19 mouse cellular contexts compared by ENCODE assay signal in genomic region chr3:35403952-35404351, GRCm38 (mm10).
A peak's percentile ranks its signal among the peaks of the same experiment; 100 is the strongest.
DNase-seq lines count a peak whose midpoint lies in the region; ATAC-seq and TF ChIP-seq lines count a peak whose summit lies in the region.
"Had no signal": no experiment of that assay in that cellular context is flagged by ENCODE, and none has a peak within 500 bp of the region (broad histone marks: within the 10 kb centered on the region; RNA-seq: fewer than 3 reads in every experiment).

No protein-coding gene starts in this region.

- H3K9ac ChIP-seq in forebrain, embryonic 13.5 days = no peak overlapping the region
- no peak overlapping the region for H3K9ac ChIP-seq in hindbrain, embryonic 15.5 days
- no peak overlapping the region for H3K9ac ChIP-seq in intestine, embryonic 16.5 days (ENCODE audit: low read depth, low read length)
- H3K9ac ChIP-seq: kidney, embryonic 15.5 days; liver, embryonic 13.5 days; lung, embryonic 15.5 days; stomach, embryonic 15.5 days had no signal

- no peaks in the 10 kb centered on the region for H3K9me3 ChIP-seq in forebrain, embryonic 13.5 days (replicated peaks)
- H3K9me3 ChIP-seq in hindbrain, embryonic 15.5 days = no peaks in the 10 kb centered on the region
- H3K9me3 ChIP-seq in intestine, embryonic 16.5 days (ENCODE audit: control insufficient read depth, low read length) = no peaks in the 10 kb centered on the region
- H3K9me3 ChIP-seq: kidney, embryonic 15.5 days; liver, embryonic 13.5 days; lung, embryonic 15.5 days; stomach, embryonic 15.5 days had no signal

- TF ChIP-seq CTCF in brain, embryonic 14.5 days (IDR thresholded peaks at IDR 0.05; ENCODE audit: borderline replicate concordance, extremely low read depth, insufficient read depth, insufficient read length) = no peak

- no peaks in the 10 kb centered on the region for H3K27me3 ChIP-seq in forebrain, embryonic 13.5 days
- H3K27me3 ChIP-seq in hindbrain, embryonic 15.5 days = no peaks in the 10 kb centered on the region
- no peaks in the 10 kb centered on the region for H3K27me3 ChIP-seq in intestine, embryonic 16.5 days (replicated peaks; ENCODE audit: control insufficient read depth, insufficient read depth, low read length)
- H3K27me3 ChIP-seq: CH12.LX; kidney, embryonic 15.5 days; liver, embryonic 13.5 days; lung, embryonic 15.5 days; stomach, embryonic 15.5 days had no signal

- H3K4me3 ChIP-seq in forebrain, embryonic 13.5 days = no peak overlapping the region
- no peak overlapping the region for H3K4me3 ChIP-seq in hindbrain, embryonic 15.5 days
- no peak overlapping the region for H3K4me3 ChIP-seq in intestine, embryonic 16.5 days (ENCODE audit: low read length)
- H3K4me3 ChIP-seq: kidney, embryonic 15.5 days; left cerebral cortex, adult 2 months; liver, embryonic 13.5 days; lung, embryonic 15.5 days; stomach, embryonic 15.5 days had no signal

- no peak for TF ChIP-seq POLR2A in brain, embryonic 14.5 days (IDR thresholded peaks at IDR 0.05; ENCODE audit: borderline replicate concordance, extremely low read depth, insufficient read depth, insufficient read length, poor library complexity, severe bottlenecking)

- no peak overlapping the region for H3K4me2 ChIP-seq in forebrain, embryonic 13.5 days
- no peak overlapping the region for H3K4me2 ChIP-seq in hindbrain, embryonic 15.5 days
- H3K4me2 ChIP-seq in intestine, embryonic 16.5 days (ENCODE audit: low read depth, low read length) = no peak overlapping the region
- H3K4me2 ChIP-seq: kidney, embryonic 15.5 days; liver, embryonic 13.5 days; lung, embryonic 15.5 days; stomach, embryonic 15.5 days had no signal

- H3K36me3 ChIP-seq in forebrain, embryonic 13.5 days (ENCODE audit: poor library complexity, severe bottlenecking) = no peaks in the 10 kb centered on the region
- H3K36me3 ChIP-seq in hindbrain, embryonic 15.5 days = no peaks in the 10 kb centered on the region
- H3K36me3 ChIP-seq in intestine, embryonic 16.5 days (ENCODE audit: control insufficient read depth, insufficient read depth, low read length) = no peaks in the 10 kb centered on the region
- H3K36me3 ChIP-seq: kidney, embryonic 15.5 days; liver, embryonic 13.5 days; lung, embryonic 15.5 days; stomach, embryonic 15.5 days had no signal

- peak; percentile 41 for DNase-seq in heart, adult 11 months
- DNase-seq in heart, adult 8-10 months (ENCODE audit: low spot score) = no peak
- peak; percentile 59 for DNase-seq in brain, embryonic 14.5 days (ENCODE audit: low read depth)
- no peak for DNase-seq in frontal cortex, adult 2 months (ENCODE audit: extremely low spot score in 1 of 2, low spot score in 1 of 2)
- DNase-seq in urinary bladder, adult 18-20 months (ENCODE audit: low spot score in 2 of 2) = no peak
- DNase-seq: adrenal gland, adult 8-10 months; cerebellum, adult 11-12 months; cerebellum, postnatal 36 days; liver, embryonic 13.5 days; thymus, adult 2 months had no signal

- H3K4me1 ChIP-seq in forebrain, embryonic 13.5 days = peaks cover 43% of the 10 kb centered on the region
- H3K4me1 ChIP-seq in hindbrain, embryonic 15.5 days (replicated peaks) = peaks cover 17% of the 10 kb centered on the region
- H3K4me1 ChIP-seq in intestine, embryonic 16.5 days (ENCODE audit: control insufficient read depth, insufficient read depth, low read length) = no peaks in the 10 kb centered on the region
- H3K4me1 ChIP-seq: liver, embryonic 13.5 days had no signal

- peak overlapping the region; percentile 92 for H3K27ac ChIP-seq in forebrain, embryonic 13.5 days
- peak overlapping the region; percentile 55 for H3K27ac ChIP-seq in hindbrain, embryonic 15.5 days (replicated peaks)
- no peak overlapping the region for H3K27ac ChIP-seq in intestine, embryonic 16.5 days (ENCODE audit: low read length)
- H3K27ac ChIP-seq: kidney, embryonic 15.5 days; left cerebral cortex, adult 2 months; liver, embryonic 13.5 days; lung, embryonic 15.5 days; macrophage; stomach, embryonic 15.5 days had no signal

- WGBS in forebrain, embryonic 13.5 days = 30% methylated on average over 5 of the region's 5 CpGs
- 37% methylated on average over 5 of the region's 5 CpGs for WGBS in hindbrain, embryonic 15.5 days
- 81% methylated on average over 5 of the region's 5 CpGs for WGBS in intestine, embryonic 16.5 days

- no peak for ATAC-seq in forebrain, embryonic 13.5 days
- ATAC-seq in hindbrain, embryonic 15.5 days (ENCODE audit: low FRiP score, low read depth) = no peak
- ATAC-seq in intestine, embryonic 16.5 days = no peak

Comparison
In these comparisons a context has a peak if more than half of its experiments do, and no peak if none do; other contexts are left out.
1. DNase-seq: peak in heart, adult 11 months (single experiment) and brain, embryonic 14.5 days (single experiment); none in heart, adult 8-10 months (single experiment), frontal cortex, adult 2 months (0 of 2) and urinary bladder, adult 18-20 months (0 of 2).